Mouse (Mus musculus) adrenal gland, adult 8-10 months (tissue): Measurements from ENCODE around the gene Klhdc4. TPM values are rescaled to one million over a fixed set of nuclear protein-coding genes. Genes with fewer than 3 reads are reported as not detected.
A peak's percentile ranks its signal among the peaks of the same experiment; 100 is the strongest.

Experiments used
- DNase-seq: peaks from one replicate; pipeline ENCODE4 v3.0.0; 2022
- total RNA-seq, 4 experiments: library from RNA; stranded (reverse); gene quantifications; 2 replicates each; pipeline ENCODE4 v1.2.4; 2022

Gene Klhdc4
- total RNA-seq, 4 experiments from 2014 or later = 22.4 to 36.8 (median 29.4) TPM

GRCm38 (mm10) chr8:121806126-121806525, 23.2 kb downstream of the Klhdc4 start:
- DNase-seq = no peak

- DNase-seq = no peak
These were observed 24.5 kb downstream of the Klhdc4 start for GRCm38 (mm10) chr8:121804829-121805228.

- DNase-seq = no peak
These were observed 31.0 kb downstream of the Klhdc4 start for GRCm38 (mm10) chr8:121798401-121798800.

GRCm38 (mm10) chr8:121796406-121796805, 33.0 kb downstream of the Klhdc4 start:
- no peak for DNase-seq

GRCm38 (mm10) chr8:121795461-121795860, 33.9 kb downstream of the Klhdc4 start:
- no peak for DNase-seq

GRCm38 (mm10) chr8:121794151-121794550, 35.2 kb downstream of the Klhdc4 start:
- DNase-seq = no peak

GRCm38 (mm10) chr8:121792627-121793026, 36.7 kb downstream of the Klhdc4 start:
- DNase-seq = no peak

GRCm38 (mm10) chr8:121792159-121792558, 37.2 kb downstream of the Klhdc4 start:
- DNase-seq = no peak

- DNase-seq = no peak
These were observed 40.6 kb downstream of the Klhdc4 start for GRCm38 (mm10) chr8:121788786-121789185.

GRCm38 (mm10) chr8:121786542-121786941, 42.8 kb downstream of the Klhdc4 start:
- no peak for DNase-seq

- no peak for DNase-seq
These were observed 46.9 kb downstream of the Klhdc4 start for GRCm38 (mm10) chr8:121782493-121782892.

GRCm38 (mm10) chr8:121773876-121774275, 55.5 kb downstream of the Klhdc4 start:
- no peak for DNase-seq

GRCm38 (mm10) chr8:121770845-121771752, 58.3 kb downstream of the Klhdc4 start:
- no peak for DNase-seq

GRCm38 (mm10) chr8:121769621-121770020, 59.7 kb downstream of the Klhdc4 start:
- DNase-seq = no peak

- DNase-seq = no peak
These were observed 60.3 kb downstream of the Klhdc4 start for GRCm38 (mm10) chr8:121769095-121769494.

GRCm38 (mm10) chr8:121765594-121766138, 63.7 kb downstream of the Klhdc4 start:
- DNase-seq = no peak

- DNase-seq = no peak
These were observed 65.7 kb downstream of the Klhdc4 start for GRCm38 (mm10) chr8:121763700-121764013.

GRCm38 (mm10) chr8:121762999-121763699, 66.2 kb downstream of the Klhdc4 start:
- no peak for DNase-seq

- peak; percentile 4 for DNase-seq
These were observed 67.9 kb downstream of the Klhdc4 start for GRCm38 (mm10) chr8:121761480-121761879.

GRCm38 (mm10) chr8:121760484-121760883, 68.9 kb downstream of the Klhdc4 start:
- no peak for DNase-seq

- no peak for DNase-seq
These were observed 70.9 kb downstream of the Klhdc4 start for GRCm38 (mm10) chr8:121758470-121758869.

- DNase-seq = peak; percentile 17
These were observed 78.0 kb downstream of the Klhdc4 start for GRCm38 (mm10) chr8:121751407-121751806.

GRCm38 (mm10) chr8:121750512-121750911, 78.9 kb downstream of the Klhdc4 start:
- no peak for DNase-seq
